Mouse (Mus musculus): ENCODE measurements around the gene Jmjd1c. TPM values are rescaled to one million over a fixed set of nuclear protein-coding genes. Genes with fewer than 3 reads are reported as not detected.

Jmjd1c gene
- total RNA-seq, 2 experiments from 2014 or later, result 18.1 to 23.6 TPM

Other genes starting within 250 kb of the Jmjd1c start
- gene Reep3, start 820 bp downstream of the Jmjd1c start, total RNA-seq (2021), result 10 to 100 TPM; 10.3 to 12.6 TPM
- gene Nrbf2, start 189.2 kb downstream of the Jmjd1c start, total RNA-seq (2021), result 10 to 100 TPM in 1 of 2 experiments, 1 to 10 TPM in 1; 8.6 to 10.2 TPM

All from gastrocnemius, postnatal 25 days (tissue).